Mouse (Mus musculus) E14TG2a.4 (cell line): Measurements from ENCODE around the gene Trim68.
A peak's percentile ranks its signal among the peaks of the same experiment; 100 is the strongest.

ENCODE experiments used
- H3K27me3 ChIP-seq: 2 replicates; pipeline ENCODE4 v1.6.1; 2014; ENCODE audit warnings: low read length, control low read depth; ENCODE audit not compliant: insufficient read depth
- H3K36me3 ChIP-seq: 2 replicates; pipeline ENCODE4 v1.6.1; 2014; ENCODE audit warnings: low read length, control low read depth; ENCODE audit not compliant: insufficient read depth
- H3K4me1 ChIP-seq: replicated peaks from 2 replicates; pipeline ENCODE4 v1.6.1; 2014; ENCODE audit warnings: low read depth, low read length, control low read depth
- H3K4me3 ChIP-seq: replicated peaks from 2 replicates; pipeline ENCODE4 v1.5.1; 2014; ENCODE audit warnings: mild to moderate bottlenecking, low read length
- H3K9me3 ChIP-seq: 2 replicates; pipeline ENCODE4 v1.6.1; 2014; ENCODE audit warnings: low read length, control low read depth
- CTCF ChIP-seq: conservative IDR thresholded peaks from 2 replicates; pipeline ENCODE4 v1.5.1; 2014; ENCODE audit warnings: low read length
- NANOG ChIP-seq: IDR thresholded peaks from 2 replicates; pipeline ENCODE4 v1.6.1; 2014; ENCODE audit warnings: borderline replicate concordance, low read length, mixed read lengths
- POU5F1 ChIP-seq: IDR thresholded peaks from 2 replicates; pipeline ENCODE4 v1.6.1; 2014; ENCODE audit warnings: low read length, borderline replicate concordance

Gene Trim68

GRCm38 (mm10) chr7:102686944-102687501 lies at the start of gene Trim68:
TSS of gene Trim68 (minus strand) at chr7:102687327.
- Histone ChIP-seq H3K27me3 (peaks cover 7% of the 10 kb centered on the region), H3K4me3 (peak within 1 kb of the TSS; percentile 79), H3K9me3 (peaks cover 6% of the 10 kb centered on the region), H3K4me1 (peaks cover 6% of the 10 kb centered on the region; the same call in 1 of the 2 replicates), H3K36me3 (no peaks in the 10 kb centered on the region)
- TF ChIP-seq NANOG (no peak), POU5F1 (no peak), CTCF (no peak)

GRCm38 (mm10) chr7:102733793-102734192 lies 46.7 kb upstream of the Trim68 start:
- TF ChIP-seq NANOG (no peak), CTCF (no peak), POU5F1 (no peak)

GRCm38 (mm10) chr7:102727391-102727790 lies 40.3 kb upstream of the Trim68 start, which contains the start of gene Olfr559:
TSS of gene Olfr559 (minus strand) at chr7:102727491.
- Histone ChIP-seq H3K36me3 (no peaks in the 10 kb centered on the region), H3K4me1 (no peaks in the 10 kb centered on the region), H3K9me3 (no peaks in the 10 kb centered on the region), H3K27me3 (no peaks in the 10 kb centered on the region), H3K4me3 (no peak within 1 kb of the TSS)
- no peak for TF ChIP-seq POU5F1
- TF ChIP-seq NANOG = no peak
- TF ChIP-seq CTCF = no peak

More at GRCm38 (mm10) chr7:102733793-102734192, 46.7 kb upstream of the Trim68 start:
- Histone ChIP-seq H3K9me3 (peaks cover 10% of the 10 kb centered on the region), H3K4me1 (no peaks in the 10 kb centered on the region), H3K36me3 (no peaks in the 10 kb centered on the region), H3K27me3 (no peaks in the 10 kb centered on the region), H3K4me3 (no peak overlapping the region)

GRCm38 (mm10) chr7:102718970-102719369 lies 31.8 kb upstream of the Trim68 start, which contains the start of gene Olfr33:
TSS of gene Olfr33 (minus strand) at chr7:102719070.
- H3K27me3 ChIP-seq = no peaks in the 10 kb centered on the region
- no peaks in the 10 kb centered on the region for H3K9me3 ChIP-seq
- no peaks in the 10 kb centered on the region for H3K36me3 ChIP-seq
- no peaks in the 10 kb centered on the region for H3K4me1 ChIP-seq
- TF ChIP-seq NANOG (no peak), CTCF (no peak), POU5F1 (no peak)
- H3K4me3 ChIP-seq = no peak within 1 kb of the TSS

GRCm38 (mm10) chr7:102701915-102702314 lies 14.8 kb upstream of the Trim68 start, which contains the start of gene Olfr558:
TSS of gene Olfr558 (plus strand) at chr7:102702215.
- no peaks in the 10 kb centered on the region for H3K27me3 ChIP-seq
- no peaks in the 10 kb centered on the region for H3K9me3 ChIP-seq
- TF ChIP-seq NANOG = no peak
- TF ChIP-seq CTCF = no peak
- no peak for TF ChIP-seq POU5F1

GRCm38 (mm10) chr7:102698461-102698860 lies 11.3 kb upstream of the Trim68 start:
- no peaks in the 10 kb centered on the region for H3K4me1 ChIP-seq
- no peak for TF ChIP-seq POU5F1
- no peak for TF ChIP-seq CTCF
- no peak for TF ChIP-seq NANOG
- no peaks in the 10 kb centered on the region for H3K36me3 ChIP-seq
- no peak overlapping the region for H3K4me3 ChIP-seq
- peaks cover 3% of the 10 kb centered on the region; the same call in 1 of the 2 replicates for H3K27me3 ChIP-seq
- no peaks in the 10 kb centered on the region for H3K9me3 ChIP-seq

More at GRCm38 (mm10) chr7:102701915-102702314, 14.8 kb upstream of the Trim68 start, which contains the start of gene Olfr558:
- Histone ChIP-seq H3K4me3 (no peak within 1 kb of the TSS), H3K36me3 (no peaks in the 10 kb centered on the region), H3K4me1 (no peaks in the 10 kb centered on the region)

GRCm38 (mm10) chr7:102695358-102696125 lies 8.4 kb upstream of the Trim68 start, which contains the start of gene Olfr557:
TSS of gene Olfr557 (plus strand) at chr7:102695910.
- Histone ChIP-seq H3K4me1 (no peaks in the 10 kb centered on the region), H3K36me3 (no peaks in the 10 kb centered on the region), H3K4me3 (no peak within 1 kb of the TSS), H3K27me3 (peaks cover 3% of the 10 kb centered on the region; the same call in 1 of the 2 replicates), H3K9me3 (no peaks in the 10 kb centered on the region)
- TF ChIP-seq NANOG (no peak), CTCF (peak; percentile 97)

GRCm38 (mm10) chr7:102681916-102682315 lies 5.2 kb downstream of the Trim68 start:
- Histone ChIP-seq H3K4me1 (0 out of 2 replicates have a peak, but pooled peaks cover 6% of the 10 kb centered on the region), H3K9me3 (no peaks in the 10 kb centered on the region), H3K27me3 (peaks cover 22% of the 10 kb centered on the region), H3K36me3 (no peaks in the 10 kb centered on the region), H3K4me3 (no peak overlapping the region)
- TF ChIP-seq POU5F1 = no peak
- no peak for TF ChIP-seq CTCF
- no peak for TF ChIP-seq NANOG
